Mouse (Mus musculus) forebrain, embryonic 13.5 days (tissue): ENCODE results near the gene Ssh1. TPM values are rescaled to one million over a fixed set of nuclear protein-coding genes. Genes with fewer than 3 reads are reported as not detected.

Experiments
- ATAC-seq: fragments of 200-750 bp; cut with Nextera tagmentation; 2 replicates; pipeline ENCODE4 v1.8.0; 2017
- H3K27ac ChIP-seq: fragments of 300-500 bp; sonication (generic); 2 replicates; pipeline ENCODE4 v1.5.1; 2015; ENCODE audit warnings: inconsistent platforms, mild to moderate bottlenecking, moderate library complexity
- H3K27me3 ChIP-seq: fragments of 300-500 bp; sonication (generic); 2 replicates; pipeline ENCODE4 v1.6.1; 2015; ENCODE audit warnings: mild to moderate bottlenecking, inconsistent platforms
- H3K36me3 ChIP-seq: fragments of 300-500 bp; sonication (generic); 2 replicates; pipeline ENCODE4 v1.6.1; 2015; ENCODE audit warnings: mild to moderate bottlenecking, inconsistent platforms; ENCODE audit not compliant: poor library complexity, severe bottlenecking
- H3K4me1 ChIP-seq: fragments of 300-500 bp; sonication (generic); 2 replicates; pipeline ENCODE4 v1.6.1; 2015; ENCODE audit warnings: inconsistent platforms
- H3K4me2 ChIP-seq: fragments of 300-500 bp; sonication (generic); 2 replicates; pipeline ENCODE4 v1.6.1; 2015; ENCODE audit warnings: inconsistent platforms, mild to moderate bottlenecking, moderate library complexity
- H3K4me3 ChIP-seq: fragments of 300-500 bp; sonication (generic); 2 replicates; pipeline ENCODE4 v1.5.1; 2015; ENCODE audit warnings: mild to moderate bottlenecking, inconsistent platforms
- H3K9ac ChIP-seq: fragments of 300-500 bp; sonication (generic); 2 replicates; pipeline ENCODE4 v1.6.1; 2015; ENCODE audit warnings: mild to moderate bottlenecking, inconsistent platforms
- H3K9me3 ChIP-seq: fragments of 300-500 bp; sonication (generic); replicated peaks from 2 replicates; pipeline ENCODE4 v1.6.1; 2016; ENCODE audit warnings: inconsistent platforms
- WGBS: fragments of 180-500 bp; shearing (Covaris S2); methylation state at CpG from one replicate; pipeline ENCODE4 v1.1.7; 2015; 5-methylcytosine and 5-hydroxymethylcytosine counted together
- polyA plus RNA-seq: library from polyadenylated mRNA; unstranded; fragments of >200 nt; fragmentation: Nextera tagmentation; extraction: Ambion mirVana; gene quantifications from 2 replicates; pipeline ENCODE4 v1.2.1, GENCODE M21; 2015

Ssh1 gene
- polyA plus RNA-seq: 12.0 and 13.9 TPM in 2 replicates

- peak within 1 kb of the TSS; percentile 88 for H3K27ac ChIP-seq
- peak; percentile 85 for ATAC-seq
- H3K36me3 ChIP-seq: 0 out of 2 replicates have a peak, but pooled peaks cover 6% of the 10 kb centered on the region
- H3K4me2 ChIP-seq: peak within 1 kb of the TSS; percentile 83
- peaks cover 40% of the 10 kb centered on the region for H3K4me1 ChIP-seq
- no peaks in the 10 kb centered on the region for H3K9me3 ChIP-seq
- 1% methylated on average over 35 of the region's 83 CpGs for WGBS
- peak within 1 kb of the TSS; percentile 94 for H3K9ac ChIP-seq
- H3K4me3 ChIP-seq: peak within 1 kb of the TSS; percentile 79
- H3K27me3 ChIP-seq: no peaks in the 10 kb centered on the region
Measured at GRCm38 (mm10) chr5:113993487-113994465, at the start of gene Ssh1. Ssh1 (minus strand) TSS chr5:113993894.

GRCm38 (mm10) chr5:114041327-114041930 is 47.7 kb upstream of the Ssh1 start:
- H3K27ac ChIP-seq: peak overlapping the region; percentile 14; the same call in 1 of the 2 replicates
- no peak for ATAC-seq
- H3K27me3 ChIP-seq: no peaks in the 10 kb centered on the region
- WGBS: 22% methylated on average over 15 of the region's 15 CpGs
- no peak overlapping the region for H3K4me3 ChIP-seq
- peaks cover 48% of the 10 kb centered on the region for H3K36me3 ChIP-seq
- no peaks in the 10 kb centered on the region for H3K9me3 ChIP-seq
- no peak overlapping the region for H3K9ac ChIP-seq
- no peak overlapping the region for H3K4me2 ChIP-seq
- peaks cover 11% of the 10 kb centered on the region; the same call in 1 of the 2 replicates for H3K4me1 ChIP-seq

DNA sequence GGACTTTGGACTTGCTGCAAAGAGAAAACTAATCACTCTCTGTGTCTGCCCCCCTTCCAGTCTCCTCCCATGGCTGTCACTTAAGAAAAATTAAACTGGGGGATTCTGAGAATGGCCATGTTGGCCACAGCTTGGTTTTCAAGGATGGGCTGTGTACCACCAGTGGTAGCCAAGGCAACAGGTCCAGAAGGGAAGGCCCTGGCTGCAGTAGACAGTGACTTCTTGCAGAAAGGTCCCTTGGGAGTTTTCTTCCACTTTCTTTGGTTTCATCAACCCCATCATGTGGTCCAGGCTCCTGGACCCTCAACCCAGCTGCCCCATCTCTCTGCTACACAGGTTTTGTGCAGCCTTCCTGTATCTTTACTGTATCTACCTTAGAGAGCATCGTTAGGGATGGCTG is 47.2 kb upstream of the Ssh1 start:
- WGBS: 53% methylated on average over 1 of the region's 1 CpGs
- Histone ChIP-seq H3K9me3 (no peaks in the 10 kb centered on the region), H3K4me3 (no peak overlapping the region), H3K36me3 (peaks cover 48% of the 10 kb centered on the region), H3K4me2 (no peak overlapping the region), H3K4me1 (peaks cover 11% of the 10 kb centered on the region; the same call in 1 of the 2 replicates), H3K9ac (no peak overlapping the region), H3K27ac (peak overlapping the region; percentile 14; the same call in 1 of the 2 replicates), H3K27me3 (no peaks in the 10 kb centered on the region)
- ATAC-seq: no peak

DNA sequence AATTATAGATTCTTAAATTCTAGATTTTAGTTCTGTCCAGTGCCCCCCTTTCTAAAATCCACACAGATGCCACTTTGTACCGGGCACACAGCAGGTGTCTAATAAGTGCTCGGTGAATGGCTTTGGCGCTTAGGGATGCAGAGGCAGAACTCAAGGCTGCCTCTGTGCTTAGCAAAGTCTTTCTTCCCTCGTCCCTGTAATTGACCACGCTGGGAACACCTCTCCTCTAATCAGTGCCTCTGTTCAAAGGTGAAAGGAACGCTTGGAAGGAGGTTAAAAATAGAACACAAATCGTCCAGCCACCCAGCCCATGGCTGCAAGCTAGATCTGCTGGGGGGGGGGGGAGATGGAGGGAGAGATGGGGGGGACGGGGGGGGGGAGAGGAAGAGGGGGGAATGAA is 46.8 kb upstream of the Ssh1 start:
- Histone ChIP-seq H3K9ac (no peak overlapping the region), H3K4me1 (peaks cover 11% of the 10 kb centered on the region; the same call in 1 of the 2 replicates), H3K9me3 (no peaks in the 10 kb centered on the region), H3K36me3 (peaks cover 48% of the 10 kb centered on the region), H3K4me2 (no peak overlapping the region), H3K27ac (0 out of 2 replicates have a peak overlapping the region, but pooled peaks have one; percentile 14), H3K27me3 (no peaks in the 10 kb centered on the region), H3K4me3 (no peak overlapping the region)
- WGBS: 3% methylated on average over 6 of the region's 8 CpGs
- ATAC-seq: no peak

GRCm38 (mm10) chr5:114035111-114035510 is 41.4 kb upstream of the Ssh1 start:
- Histone ChIP-seq H3K9me3 (no peaks in the 10 kb centered on the region), H3K4me1 (0 out of 2 replicates have a peak, but pooled peaks cover under 1% of the 10 kb centered on the region), H3K36me3 (peaks cover 38% of the 10 kb centered on the region), H3K4me2 (no peak overlapping the region), H3K9ac (no peak overlapping the region), H3K27me3 (no peaks in the 10 kb centered on the region), H3K4me3 (no peak overlapping the region), H3K27ac (no peak overlapping the region)
- WGBS: 48% methylated on average over 10 of the region's 10 CpGs
- ATAC-seq: no peak

DNA sequence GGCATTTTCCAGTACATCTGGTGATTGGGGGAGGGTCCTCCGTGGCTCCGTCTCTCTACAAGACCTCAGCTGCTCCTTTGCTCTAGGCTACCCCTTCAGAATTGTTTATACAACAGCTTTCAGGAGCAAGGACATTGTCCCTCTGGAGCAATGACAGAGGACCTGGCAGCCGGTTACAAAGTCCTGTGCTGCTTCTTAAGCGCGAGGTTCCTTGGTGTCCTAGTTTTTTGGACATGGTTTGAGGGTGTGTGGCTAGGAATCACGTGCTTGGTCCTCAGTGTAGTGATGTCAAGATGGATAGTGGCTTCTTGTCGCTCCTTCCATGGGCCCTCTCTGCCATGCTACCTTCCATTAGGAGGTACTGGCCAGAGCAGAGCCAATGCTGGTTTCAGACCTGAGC is 40.7 kb upstream of the Ssh1 start:
- Histone ChIP-seq H3K4me2 (no peak overlapping the region), H3K9ac (no peak overlapping the region), H3K9me3 (no peaks in the 10 kb centered on the region), H3K27ac (no peak overlapping the region), H3K4me1 (0 out of 2 replicates have a peak, but pooled peaks cover 4% of the 10 kb centered on the region), H3K27me3 (no peaks in the 10 kb centered on the region), H3K36me3 (peaks cover 42% of the 10 kb centered on the region), H3K4me3 (no peak overlapping the region)
- WGBS: 89% methylated on average over 7 of the region's 7 CpGs
- no peak for ATAC-seq

DNA sequence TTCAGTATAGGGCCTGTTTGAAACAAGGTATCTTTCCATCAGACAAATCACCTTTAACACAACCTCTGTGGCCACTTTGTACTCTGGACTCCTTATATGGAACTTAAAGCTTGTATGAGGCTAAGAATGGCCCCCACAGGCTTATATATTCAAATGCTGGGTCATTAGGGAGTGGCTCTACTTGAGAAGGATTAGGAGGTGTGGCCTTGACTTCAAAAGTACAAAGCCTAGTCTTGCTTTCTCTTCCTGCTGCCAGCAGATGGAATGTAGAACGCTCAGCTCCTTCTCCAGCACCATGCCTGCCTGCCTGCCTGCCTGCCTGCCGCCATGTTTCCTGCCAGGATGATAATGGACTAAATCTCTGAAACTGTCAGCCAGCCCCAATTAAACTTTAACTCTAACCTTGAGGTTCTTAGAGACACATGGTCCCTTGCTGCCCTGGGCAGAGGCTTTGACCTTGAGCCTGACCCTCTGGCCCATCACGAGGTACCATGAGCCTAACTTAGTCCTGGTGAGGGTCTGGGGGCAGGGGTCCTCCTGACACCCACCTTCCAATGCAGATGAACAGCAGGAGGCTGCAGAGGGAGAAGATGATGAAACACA is 38.6 kb upstream of the Ssh1 start:
- Histone ChIP-seq H3K27me3 (no peaks in the 10 kb centered on the region), H3K4me2 (no peak overlapping the region), H3K4me1 (0 out of 2 replicates have a peak, but pooled peaks cover 4% of the 10 kb centered on the region), H3K9me3 (no peaks in the 10 kb centered on the region), H3K36me3 (peaks cover 39% of the 10 kb centered on the region), H3K9ac (no peak overlapping the region), H3K4me3 (no peak overlapping the region), H3K27ac (no peak overlapping the region)
- no peak for ATAC-seq
- 78% methylated on average over 3 of the region's 3 CpGs for WGBS

- H3K4me2 ChIP-seq: no peak overlapping the region
- ATAC-seq: no peak
- H3K36me3 ChIP-seq: peaks cover 39% of the 10 kb centered on the region
- H3K4me3 ChIP-seq: no peak overlapping the region
- no peaks in the 10 kb centered on the region for H3K27me3 ChIP-seq
- 93% methylated on average over 12 of the region's 12 CpGs for WGBS
- no peaks in the 10 kb centered on the region for H3K9me3 ChIP-seq
- H3K9ac ChIP-seq: no peak overlapping the region
- no peak overlapping the region for H3K27ac ChIP-seq
- 0 out of 2 replicates have a peak, but pooled peaks cover 4% of the 10 kb centered on the region for H3K4me1 ChIP-seq
Measured at GRCm38 (mm10) chr5:114030652-114031051, 37.0 kb upstream of the Ssh1 start.

- Histone ChIP-seq H3K4me1 (peaks cover 11% of the 10 kb centered on the region; the same call in 1 of the 2 replicates), H3K4me2 (no peak overlapping the region), H3K9ac (no peak overlapping the region), H3K36me3 (peaks cover 23% of the 10 kb centered on the region), H3K27me3 (no peaks in the 10 kb centered on the region), H3K27ac (no peak overlapping the region), H3K4me3 (no peak overlapping the region), H3K9me3 (no peaks in the 10 kb centered on the region)
- 85% methylated on average over 12 of the region's 12 CpGs for WGBS
- no peak for ATAC-seq
Measured at GRCm38 (mm10) chr5:114028111-114028510, 34.4 kb upstream of the Ssh1 start.

DNA sequence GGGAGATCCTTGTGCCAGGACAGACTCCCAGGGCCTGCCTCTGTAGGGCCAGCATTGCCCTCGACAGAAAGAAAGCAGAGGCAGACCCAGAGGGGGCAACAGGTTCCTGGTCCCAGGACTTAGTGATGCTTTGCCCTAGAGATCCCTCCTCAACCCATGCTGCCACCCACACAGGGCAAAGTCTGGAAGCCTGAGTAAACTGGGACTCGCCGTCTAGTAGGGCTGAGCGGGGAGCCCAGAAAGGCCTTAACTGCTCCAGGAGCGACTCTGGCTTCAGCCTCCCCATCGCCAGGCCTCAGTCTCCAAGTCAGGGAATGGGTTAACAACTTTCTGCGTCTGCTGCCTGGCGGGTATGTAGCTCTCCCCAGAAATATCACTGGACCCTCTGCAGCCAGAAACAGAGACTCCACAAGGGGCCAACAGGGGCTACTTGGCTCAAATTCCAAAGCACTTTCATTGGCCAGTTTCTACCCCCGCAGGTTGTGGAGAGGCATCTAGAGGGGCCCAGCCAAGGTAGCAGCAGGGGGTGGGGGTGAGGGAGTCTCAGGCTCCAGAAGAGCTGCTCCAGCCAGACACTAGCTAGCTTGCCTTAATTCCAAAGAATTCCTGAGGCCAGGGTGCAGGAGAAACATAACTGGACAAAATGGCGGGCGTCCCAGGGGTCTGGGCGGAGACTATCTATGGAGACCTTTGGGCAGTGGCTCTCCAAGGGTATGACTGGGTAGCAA is 33.7 kb upstream of the Ssh1 start:
- Histone ChIP-seq H3K27ac (no peak overlapping the region), H3K27me3 (no peaks in the 10 kb centered on the region), H3K4me1 (peaks cover 11% of the 10 kb centered on the region; the same call in 1 of the 2 replicates), H3K4me2 (no peak overlapping the region), H3K36me3 (peaks cover 17% of the 10 kb centered on the region), H3K9ac (no peak overlapping the region), H3K4me3 (no peak overlapping the region), H3K9me3 (no peaks in the 10 kb centered on the region)
- no peak for ATAC-seq
- 91% methylated on average over 12 of the region's 12 CpGs for WGBS

DNA sequence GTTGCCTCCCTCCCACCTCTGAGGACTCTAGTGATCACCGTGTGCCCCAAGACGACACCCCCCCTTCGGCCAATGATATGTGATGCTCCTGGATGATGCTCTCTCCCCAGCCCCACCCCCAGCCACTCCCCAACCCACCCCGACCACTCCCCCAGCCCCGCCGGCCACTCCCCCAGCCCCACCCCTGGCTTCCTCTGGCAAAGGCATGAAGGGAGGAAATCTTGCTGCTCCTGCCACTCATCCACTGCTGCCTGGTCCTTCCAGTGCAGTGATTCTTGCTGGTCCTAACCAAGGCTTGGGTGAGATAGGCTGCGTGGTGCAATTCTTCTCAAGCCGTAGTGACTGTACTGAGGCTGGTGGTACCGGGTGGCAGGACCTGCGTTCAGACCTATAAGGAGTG is 31.2 kb upstream of the Ssh1 start:
- Histone ChIP-seq H3K4me3 (no peak overlapping the region), H3K27ac (no peak overlapping the region), H3K27me3 (no peaks in the 10 kb centered on the region), H3K9me3 (no peaks in the 10 kb centered on the region), H3K4me1 (peaks cover 8% of the 10 kb centered on the region; the same call in 1 of the 2 replicates), H3K4me2 (no peak overlapping the region), H3K9ac (no peak overlapping the region), H3K36me3 (peaks cover 11% of the 10 kb centered on the region)
- 5% methylated on average over 10 of the region's 10 CpGs for WGBS
- peak; percentile 30; the same call in 1 of the 2 replicates for ATAC-seq
